ENCODE assay signal across 14 mouse cellular contexts in the genomic region with DNA sequence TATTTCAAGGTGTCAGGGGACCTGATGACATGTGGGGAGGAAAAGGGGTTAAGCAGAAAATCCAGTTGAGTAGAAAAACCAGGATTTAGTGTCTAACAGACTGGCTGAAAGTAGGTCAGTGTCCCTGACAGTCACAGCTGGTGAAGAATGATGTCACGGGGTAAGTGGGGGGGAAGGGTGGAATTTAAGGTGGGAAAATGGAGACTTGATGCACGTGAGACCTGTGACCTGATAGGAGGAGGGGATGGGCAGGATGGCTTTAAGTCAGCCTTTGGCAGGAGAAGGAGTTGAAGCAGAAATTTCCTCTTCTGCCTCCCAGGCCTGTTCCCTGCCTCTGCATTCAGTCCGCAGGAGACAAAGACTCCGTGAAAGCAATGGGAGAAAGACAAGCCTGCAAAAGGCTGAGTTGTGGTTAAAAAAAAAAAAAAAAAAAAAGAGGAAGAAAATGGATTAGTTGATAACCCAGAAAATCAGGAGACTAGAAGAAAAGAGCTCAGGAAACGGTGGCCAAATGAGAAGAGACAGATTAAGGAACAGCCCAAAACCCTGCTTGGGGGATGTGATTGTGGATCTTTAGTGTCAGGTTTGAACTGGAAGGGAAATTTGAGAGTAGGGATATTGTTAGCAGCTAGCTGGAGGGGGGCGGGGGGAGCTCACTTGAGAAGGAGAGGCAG. TPM values are rescaled to one million over a fixed set of nuclear protein-coding genes. Genes with fewer than 3 reads are reported as not detected.
DNase-seq lines count a peak whose midpoint lies in the region; ATAC-seq and TF ChIP-seq lines count a peak whose summit lies in the region.
"Had no signal": no experiment of that assay in that cellular context is flagged by ENCODE, and none has a peak within 500 bp of the region (broad histone marks: within the 10 kb centered on the region; RNA-seq: fewer than 3 reads in every experiment).

No protein-coding gene starts in this region.

- H3K27me3 ChIP-seq in hindbrain, embryonic 13.5 days = 0 out of 2 replicates have a peak, but pooled peaks cover 11% of the 10 kb centered on the region
- H3K27me3 ChIP-seq in midbrain, embryonic 14.5 days (ENCODE audit: control insufficient read depth, insufficient read depth, low read length) = no peaks in the 10 kb centered on the region
- peaks cover 5% of the 10 kb centered on the region; the same call in 1 of the 2 replicates for H3K27me3 ChIP-seq in heart, embryonic 10.5 days (ENCODE audit: insufficient read depth, poor library complexity, severe bottlenecking)
- no peaks in the 10 kb centered on the region; the same call in 1 of the 2 replicates for H3K27me3 ChIP-seq in kidney, adult 2 months (replicated peaks; ENCODE audit: control insufficient read depth, insufficient read depth, low read length)

- DNase-seq in adrenal gland, postnatal 36 days = peak; percentile 7 to 23
- no peak for DNase-seq in adrenal gland, postnatal 4 days (ENCODE audit: low spot score in 2 of 2)
- DNase-seq in embryo, embryonic 10 days (ENCODE audit: low spot score) = peak; percentile 13
- peak; percentile 51 for DNase-seq in midbrain, embryonic 14.5 days
- DNase-seq in heart, embryonic 10.5 days (ENCODE audit: low spot score) = no peak
- no peak for DNase-seq in kidney, postnatal 14 days
- DNase-seq in kidney, adult 2 months = no peak
- DNase-seq: kidney, adult 9 months had no signal

- no peak overlapping the region for H3K4me3 ChIP-seq in hindbrain, embryonic 13.5 days
- no peak overlapping the region for H3K4me3 ChIP-seq in midbrain, embryonic 14.5 days (replicated peaks; ENCODE audit: low read depth, low read length)
- H3K4me3 ChIP-seq in heart, embryonic 10.5 days = no peak overlapping the region
- H3K4me3 ChIP-seq in kidney, adult 2 months (ENCODE audit: insufficient read depth, low read depth, low read length) = no peak overlapping the region

- no peak for TF ChIP-seq CTCF in kidney, adult 2 months (conservative IDR thresholded peaks at IDR 0.05; ENCODE audit: insufficient read depth, insufficient read length, low read depth, low read length)

- peak overlapping the region; percentile 75; the same call in 1 of the 2 replicates for H3K27ac ChIP-seq in hindbrain, embryonic 13.5 days
- H3K27ac ChIP-seq in midbrain, embryonic 14.5 days (replicated peaks; ENCODE audit: low read depth, low read length) = peak overlapping the region; percentile 47
- no peak overlapping the region for H3K27ac ChIP-seq in heart, embryonic 10.5 days
- no peak overlapping the region for H3K27ac ChIP-seq in kidney, adult 2 months (ENCODE audit: insufficient read depth, low read depth, low read length)

- 33% methylated on average over 6 of the region's 6 CpGs for WGBS in hindbrain, embryonic 13.5 days
- 13% methylated on average over 6 of the region's 6 CpGs for WGBS in midbrain, embryonic 14.5 days
- 39% methylated on average over 6 of the region's 6 CpGs for whole genome bisulfite sequencing in heart, embryonic 10.5 days
- 86% methylated on average over 6 of the region's 6 CpGs for WGBS in kidney, adult 2 months

- no peaks in the 10 kb centered on the region for H3K9me3 ChIP-seq in hindbrain, embryonic 13.5 days
- H3K9me3 ChIP-seq in midbrain, embryonic 14.5 days (ENCODE audit: control insufficient read depth, low read length) = no peaks in the 10 kb centered on the region
- H3K9me3 ChIP-seq in heart, embryonic 10.5 days = no peaks in the 10 kb centered on the region

- no peak for TF ChIP-seq POLR2A in kidney, adult 2 months (IDR thresholded peaks at IDR 0.05; ENCODE audit: low read depth, low read length)

- H3K36me3 ChIP-seq in hindbrain, embryonic 13.5 days = no peaks in the 10 kb centered on the region
- no peaks in the 10 kb centered on the region for H3K36me3 ChIP-seq in midbrain, embryonic 14.5 days (ENCODE audit: control insufficient read depth, insufficient read depth, low read length)
- H3K36me3 ChIP-seq in heart, embryonic 10.5 days = no peaks in the 10 kb centered on the region
- no peaks in the 10 kb centered on the region for H3K36me3 ChIP-seq in kidney, adult 2 months (ENCODE audit: control insufficient read depth, insufficient read depth, low read length)

- ATAC-seq in hindbrain, embryonic 13.5 days (ENCODE audit: low FRiP score) = no peak
- ATAC-seq in midbrain, embryonic 14.5 days (ENCODE audit: low FRiP score, low TSS enrichment) = no peak
- ATAC-seq: Patski had no signal

- peaks cover 45% of the 10 kb centered on the region for H3K4me1 ChIP-seq in hindbrain, embryonic 13.5 days (replicated peaks)
- peaks cover 14% of the 10 kb centered on the region for H3K4me1 ChIP-seq in midbrain, embryonic 14.5 days (ENCODE audit: control insufficient read depth, insufficient read depth, low read length)
- peaks cover 24% of the 10 kb centered on the region for H3K4me1 ChIP-seq in heart, embryonic 10.5 days
- H3K4me1 ChIP-seq in kidney, adult 2 months (ENCODE audit: control insufficient read depth, insufficient read depth, low read length) = 0 out of 2 replicates have a peak, but pooled peaks cover 4% of the 10 kb centered on the region

- H3K9ac ChIP-seq in hindbrain, embryonic 13.5 days = no peak overlapping the region
- H3K9ac ChIP-seq in midbrain, embryonic 14.5 days (replicated peaks; ENCODE audit: low read length) = no peak overlapping the region

- H3K4me2 ChIP-seq in hindbrain, embryonic 13.5 days = no peak overlapping the region
- H3K4me2 ChIP-seq in midbrain, embryonic 14.5 days (ENCODE audit: low read length) = no peak overlapping the region

RNA-seq across cellular contexts. Expression of a gene that starts 4.6 kb away (rescaled TPM):
- under 1 TPM; 0.23 to 0.50 TPM for total RNA-seq in adrenal gland, postnatal 36 days (2021)
- 10 to 100 TPM in 1 of 2 experiments, 1 to 10 TPM in 1; 6.8 to 11.4 TPM for total RNA-seq in adrenal gland, postnatal 4 days (2021)
- polyA plus RNA-seq in hindbrain, embryonic 13.5 days (2015; fragmentation: Nextera tagmentation; extraction: Ambion mirVana) = 102 and 103 TPM in 2 replicates
- 109 and 133 TPM in 2 replicates for polyA plus RNA-seq in midbrain, embryonic 14.5 days (2014; fragmentation: Nextera tagmentation; extraction: Ambion mirVana)
- polyA plus RNA-seq in heart, embryonic 10.5 days (2016; fragmentation: Nextera tagmentation; extraction: Ambion mirVana) = 10.0 and 20.4 TPM in 2 replicates
- polyA plus RNA-seq in kidney, adult 2 months (2012; rRNA removed) = 0.15 and 0.27 TPM in 2 replicates
- polyA plus RNA-seq: Patski had no signal

RNA-seq across cellular contexts. Expression of a gene that starts 11.7 kb away (rescaled TPM):
- 10 to 100 TPM; 15.7 to 34.1 TPM for total RNA-seq in adrenal gland, postnatal 36 days (2021)
- total RNA-seq in adrenal gland, postnatal 4 days (2021) = 10 to 100 TPM; 42.8 to 44.2 TPM
- 1.7 and 1.9 TPM in 2 replicates for polyA plus RNA-seq in hindbrain, embryonic 13.5 days (2015; fragmentation: Nextera tagmentation; extraction: Ambion mirVana)
- polyA plus RNA-seq in midbrain, embryonic 14.5 days (2014; fragmentation: Nextera tagmentation; extraction: Ambion mirVana) = 1.0 and 1.6 TPM in 2 replicates
- 1.6 and 2.3 TPM in 2 replicates for polyA plus RNA-seq in heart, embryonic 10.5 days (2016; fragmentation: Nextera tagmentation; extraction: Ambion mirVana)
- 16.8 and 20.5 TPM in 2 replicates for polyA plus RNA-seq in kidney, adult 2 months (2012; rRNA removed)
- polyA plus RNA-seq: Patski had no signal

RNA-seq across cellular contexts. Expression of a gene that starts 59.7 kb away (rescaled TPM):
- not detected for total RNA-seq in adrenal gland, postnatal 36 days (2021)
- total RNA-seq in adrenal gland, postnatal 4 days (2021) = not detected
- polyA plus RNA-seq in hindbrain, embryonic 13.5 days (2015; fragmentation: Nextera tagmentation; extraction: Ambion mirVana) = 0.71 and 1.1 TPM in 2 replicates
- 0.81 and 0.95 TPM in 2 replicates for polyA plus RNA-seq in midbrain, embryonic 14.5 days (2014; fragmentation: Nextera tagmentation; extraction: Ambion mirVana)
- polyA plus RNA-seq in heart, embryonic 10.5 days (2016; fragmentation: Nextera tagmentation; extraction: Ambion mirVana) = not detected in 2 replicates
- polyA plus RNA-seq in kidney, adult 2 months (2012; rRNA removed) = not detected in 2 replicates
- polyA plus RNA-seq: heart, embryonic 16.5 days; liver, embryonic 16.5 days; Patski; stomach, embryonic 14.5 days; urinary bladder, adult 2 months had no signal

Comparison
In these comparisons a context has a peak if more than half of its experiments do, and no peak if none do; other contexts are left out.
1. DNase-seq: peak in adrenal gland, postnatal 36 days (2 of 2), embryo, embryonic 10 days (single experiment) and midbrain, embryonic 14.5 days (single experiment); none in adrenal gland, postnatal 4 days (0 of 2), heart, embryonic 10.5 days (single experiment), kidney, postnatal 14 days (single experiment) and kidney, adult 2 months (single experiment).
2. H3K27ac ChIP-seq: peak in hindbrain, embryonic 13.5 days (single experiment) and midbrain, embryonic 14.5 days (single experiment); none in heart, embryonic 10.5 days (single experiment) and kidney, adult 2 months (single experiment).